Mouse (Mus musculus): ENCODE measurements around the gene Cep41.

The Cep41 gene

GRCm38 (mm10) chr6:30693350-30693991 lies at the start of gene Cep41:
Cep41 (minus strand) TSS chr6:30693749.
- peak; percentile 96 for DNase-seq

- peak; percentile 21 for DNase-seq
Measured at GRCm38 (mm10) chr6:30739177-30739747, 45.7 kb upstream of the Cep41 start.

GRCm38 (mm10) chr6:30738464-30739006 lies 45.0 kb upstream of the Cep41 start:
- DNase-seq = no peak

GRCm38 (mm10) chr6:30737548-30738463 lies 44.3 kb upstream of the Cep41 start:
- peak; percentile 55 for DNase-seq

- peak; percentile 49 for DNase-seq
Measured at GRCm38 (mm10) chr6:30736864-30737547, 43.5 kb upstream of the Cep41 start.

- no peak for DNase-seq
Measured at GRCm38 (mm10) chr6:30736372-30736762, 42.8 kb upstream of the Cep41 start.

GRCm38 (mm10) chr6:30735728-30736371 lies 42.3 kb upstream of the Cep41 start:
- DNase-seq = no peak

GRCm38 (mm10) chr6:30734988-30735727 lies 41.6 kb upstream of the Cep41 start:
- DNase-seq = peak; percentile 17

GRCm38 (mm10) chr6:30734465-30734864 lies 40.9 kb upstream of the Cep41 start:
- DNase-seq = no peak

GRCm38 (mm10) chr6:30732571-30733130 lies 39.1 kb upstream of the Cep41 start:
- no peak for DNase-seq

- no peak for DNase-seq
Measured at GRCm38 (mm10) chr6:30730301-30730971, 36.9 kb upstream of the Cep41 start.

- no peak for DNase-seq
Measured at GRCm38 (mm10) chr6:30723331-30723730, 29.8 kb upstream of the Cep41 start, which contains the start of gene Mest. Mest (plus strand) TSS chr6:30723547.

- no peak for DNase-seq
Measured at GRCm38 (mm10) chr6:30722385-30723164, 29.0 kb upstream of the Cep41 start.

- no peak for DNase-seq
Measured at GRCm38 (mm10) chr6:30716796-30717195, 23.2 kb upstream of the Cep41 start.

- DNase-seq = no peak
Measured at GRCm38 (mm10) chr6:30714891-30715471, 21.4 kb upstream of the Cep41 start.

GRCm38 (mm10) chr6:30713896-30714295 lies 20.3 kb upstream of the Cep41 start:
- DNase-seq = no peak

- DNase-seq = no peak
Measured at GRCm38 (mm10) chr6:30713455-30713854, 19.9 kb upstream of the Cep41 start.

- DNase-seq = no peak
Measured at GRCm38 (mm10) chr6:30712484-30712883, 18.9 kb upstream of the Cep41 start.

- no peak for DNase-seq
Measured at GRCm38 (mm10) chr6:30711365-30711763, 17.8 kb upstream of the Cep41 start.
